Mouse (Mus musculus): ENCODE results near the gene Mt4. TPM values are rescaled to one million over a fixed set of nuclear protein-coding genes. Genes with fewer than 3 reads are reported as not detected.
A peak's percentile ranks its signal among the peaks of the same experiment; 100 is the strongest.

Mt4 gene
- polyA plus RNA-seq, 1 experiment from 2014 or later = not detected

- no peak for ATAC-seq (ENCODE audit: extremely low read depth, insufficient number of reproducible peaks, low FRiP score, low TSS enrichment)
- peak overlapping the region; percentile 97 for H3K4me2 ChIP-seq
- no peaks in the 10 kb centered on the region for H3K36me3 ChIP-seq
- H3K4me1 ChIP-seq = peaks cover 25% of the 10 kb centered on the region
- no peaks in the 10 kb centered on the region for H3K9me3 ChIP-seq
- WGBS = 38% methylated on average over 10 of the region's 10 CpGs
- H3K27me3 ChIP-seq (replicated peaks) = peaks cover 83% of the 10 kb centered on the region
- peak overlapping the region; percentile 59 for H3K4me3 ChIP-seq
- peak overlapping the region; percentile 77 for H3K9ac ChIP-seq
- no peak overlapping the region for H3K27ac ChIP-seq (replicated peaks)
Observed at GRCm38 (mm10) chr8:94171321-94171755, 34.3 kb downstream of the Mt4 start.

- H3K27ac ChIP-seq (replicated peaks) = peak within 1 kb of the TSS; percentile 32; the same call in 1 of the 2 replicates
- H3K9me3 ChIP-seq = no peaks in the 10 kb centered on the region
- H3K36me3 ChIP-seq = no peaks in the 10 kb centered on the region
- peak within 1 kb of the TSS; percentile 77 for H3K9ac ChIP-seq
- H3K4me2 ChIP-seq = peak within 1 kb of the TSS; percentile 97
- under 1% methylated on average over 56 of the region's 56 CpGs for WGBS
- H3K27me3 ChIP-seq (replicated peaks) = peaks cover 92% of the 10 kb centered on the region
- peak; percentile 76 for ATAC-seq (ENCODE audit: extremely low read depth, insufficient number of reproducible peaks, low FRiP score, low TSS enrichment)
- peak within 1 kb of the TSS; percentile 59 for H3K4me3 ChIP-seq
- H3K4me1 ChIP-seq = peaks cover 25% of the 10 kb centered on the region
Observed at GRCm38 (mm10) chr8:94172075-94172808, 35.2 kb downstream of the Mt4 start, which contains the start of gene Mt2. Mt2 (plus strand) TSS chr8:94172664.

DNA sequence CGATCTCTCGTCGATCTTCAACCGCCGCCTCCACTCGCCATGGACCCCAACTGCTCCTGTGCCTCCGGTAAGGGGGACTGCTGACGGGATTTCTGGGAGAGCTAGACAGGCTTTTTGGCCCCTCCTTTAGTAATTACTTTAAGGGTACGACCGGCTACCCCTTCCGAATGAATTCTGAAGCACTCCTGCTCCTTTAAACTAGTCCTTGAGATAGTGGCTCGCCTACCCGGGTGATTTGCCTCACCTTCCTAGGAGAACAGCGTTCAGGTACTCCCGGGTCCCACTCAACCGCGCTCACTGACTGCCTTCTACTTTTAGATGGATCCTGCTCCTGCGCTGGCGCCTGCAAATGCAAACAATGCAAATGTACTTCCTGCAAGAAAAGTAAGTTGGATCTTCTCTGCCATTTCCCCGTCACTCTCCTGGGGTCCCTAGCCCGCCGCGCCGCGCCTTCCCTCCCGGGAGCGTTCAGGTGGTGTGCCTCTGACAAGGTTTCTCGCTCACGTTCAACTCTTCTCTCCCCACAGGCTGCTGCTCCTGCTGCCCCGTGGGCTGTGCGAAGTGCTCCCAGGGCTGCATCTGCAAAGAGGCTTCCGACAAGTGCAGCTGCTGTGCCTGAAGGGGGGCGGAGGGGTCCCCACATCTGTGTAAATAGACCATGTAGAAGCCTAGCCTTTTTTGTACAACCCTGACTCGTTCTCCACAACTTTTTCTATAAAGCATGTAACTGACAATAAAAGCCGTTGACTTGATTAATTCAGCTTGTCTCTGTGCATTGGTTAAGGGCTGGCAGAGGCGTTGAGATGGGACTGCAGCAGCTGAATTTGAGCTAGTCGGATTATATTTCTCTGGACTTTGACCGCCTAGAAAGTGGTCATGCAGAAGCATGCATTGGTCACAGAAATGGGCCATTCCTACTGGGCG is 36.1 kb downstream of the Mt4 start:
- no peak for ATAC-seq (ENCODE audit: extremely low read depth, insufficient number of reproducible peaks, low FRiP score, low TSS enrichment)
- peaks cover 25% of the 10 kb centered on the region for H3K4me1 ChIP-seq
- H3K4me2 ChIP-seq = peak overlapping the region; percentile 97
- H3K36me3 ChIP-seq = no peaks in the 10 kb centered on the region
- no peak overlapping the region; the same call in 1 of the 2 replicates for H3K27ac ChIP-seq (replicated peaks)
- peak overlapping the region; percentile 77 for H3K9ac ChIP-seq
- peak overlapping the region; percentile 59 for H3K4me3 ChIP-seq
- no peaks in the 10 kb centered on the region for H3K9me3 ChIP-seq
- H3K27me3 ChIP-seq (replicated peaks) = peaks cover 96% of the 10 kb centered on the region
- 2% methylated on average over 39 of the region's 39 CpGs for WGBS

DNA sequence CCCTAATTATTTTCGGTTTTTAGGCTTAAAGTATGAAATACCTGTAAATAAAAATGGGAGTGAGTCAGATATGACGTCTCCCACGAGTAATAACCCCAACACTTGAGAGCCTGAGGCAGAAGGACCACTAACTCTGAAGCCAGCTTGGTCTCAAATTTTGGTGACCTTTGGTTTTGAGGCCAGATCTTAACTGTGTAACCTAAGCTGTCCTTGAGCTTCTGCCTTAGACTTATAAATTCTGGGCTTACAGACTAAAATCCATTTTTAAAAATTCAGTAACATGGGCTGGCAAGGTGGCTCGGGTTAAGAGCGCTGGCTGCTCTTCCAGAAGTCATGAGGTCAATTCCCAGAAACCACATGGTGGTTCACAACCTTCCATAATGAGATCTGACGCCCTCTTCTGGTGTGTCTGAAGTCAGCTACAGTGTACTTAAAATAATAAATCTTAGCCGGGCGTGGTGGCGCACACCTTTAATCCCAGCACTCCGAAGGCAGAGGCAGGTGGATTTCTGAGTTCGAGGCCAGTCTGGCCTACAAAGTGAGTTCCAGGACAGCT is 36.9 kb downstream of the Mt4 start:
- ATAC-seq (ENCODE audit: extremely low read depth, insufficient number of reproducible peaks, low FRiP score, low TSS enrichment) = no peak
- peak overlapping the region; percentile 59 for H3K4me3 ChIP-seq

DNA sequence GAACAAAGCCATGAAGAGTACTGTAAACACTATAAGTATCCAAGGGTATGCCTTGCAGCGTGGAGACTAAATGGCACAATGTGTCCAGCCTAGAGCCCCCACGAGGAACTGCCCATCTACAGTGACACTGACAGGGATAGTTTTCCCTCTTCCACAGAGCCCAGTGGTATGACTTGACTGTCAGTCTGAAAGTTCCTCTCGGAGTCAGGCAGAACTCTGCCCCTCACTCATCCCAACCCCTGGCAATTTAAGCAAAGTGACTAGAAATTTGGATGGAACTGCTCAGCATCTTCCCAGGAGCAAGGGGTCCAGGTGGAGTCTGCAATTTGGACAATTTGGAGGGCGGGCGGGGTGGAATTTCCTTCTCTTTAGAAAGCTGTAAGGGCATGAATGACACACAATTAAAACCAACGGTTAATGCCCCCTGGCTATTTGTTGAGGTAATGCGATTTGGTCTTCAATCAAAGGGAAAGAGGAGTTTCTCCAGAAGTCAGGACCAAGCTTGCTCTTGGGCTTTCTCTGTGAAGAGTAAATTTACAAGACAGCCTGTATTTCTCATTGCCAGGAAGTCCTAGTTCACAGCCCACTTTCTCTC is 37.7 kb downstream of the Mt4 start:
- no peaks in the 10 kb centered on the region for H3K9me3 ChIP-seq
- peaks cover 99% of the 10 kb centered on the region for H3K27me3 ChIP-seq (replicated peaks)
- no peaks in the 10 kb centered on the region for H3K36me3 ChIP-seq
- peaks cover 35% of the 10 kb centered on the region for H3K4me1 ChIP-seq
- H3K9ac ChIP-seq = no peak overlapping the region
- peak overlapping the region; percentile 97; the same call in 1 of the 2 replicates for H3K4me2 ChIP-seq
- 36% methylated on average over 7 of the region's 7 CpGs for WGBS
- H3K4me3 ChIP-seq = 0 out of 2 replicates have a peak overlapping the region, but pooled peaks have one; percentile 1
- no peak for ATAC-seq (ENCODE audit: extremely low read depth, insufficient number of reproducible peaks, low FRiP score, low TSS enrichment)
- H3K27ac ChIP-seq (replicated peaks) = no peak overlapping the region

More for the DNA sequence above, 36.9 kb downstream of the Mt4 start:
- Histone ChIP-seq H3K27ac (replicated peaks) (no peak overlapping the region), H3K4me2 (peak overlapping the region; percentile 97), H3K9me3 (no peaks in the 10 kb centered on the region), H3K27me3 (replicated peaks) (peaks cover 100% of the 10 kb centered on the region), H3K36me3 (no peaks in the 10 kb centered on the region), H3K4me1 (peaks cover 31% of the 10 kb centered on the region), H3K9ac (0 out of 2 replicates have a peak overlapping the region, but pooled peaks have one; percentile 2)
- WGBS = 44% methylated on average over 11 of the region's 11 CpGs

- 65% methylated on average over 7 of the region's 7 CpGs for WGBS
Observed at GRCm38 (mm10) chr8:94177716-94178390, 40.9 kb downstream of the Mt4 start.

DNA sequence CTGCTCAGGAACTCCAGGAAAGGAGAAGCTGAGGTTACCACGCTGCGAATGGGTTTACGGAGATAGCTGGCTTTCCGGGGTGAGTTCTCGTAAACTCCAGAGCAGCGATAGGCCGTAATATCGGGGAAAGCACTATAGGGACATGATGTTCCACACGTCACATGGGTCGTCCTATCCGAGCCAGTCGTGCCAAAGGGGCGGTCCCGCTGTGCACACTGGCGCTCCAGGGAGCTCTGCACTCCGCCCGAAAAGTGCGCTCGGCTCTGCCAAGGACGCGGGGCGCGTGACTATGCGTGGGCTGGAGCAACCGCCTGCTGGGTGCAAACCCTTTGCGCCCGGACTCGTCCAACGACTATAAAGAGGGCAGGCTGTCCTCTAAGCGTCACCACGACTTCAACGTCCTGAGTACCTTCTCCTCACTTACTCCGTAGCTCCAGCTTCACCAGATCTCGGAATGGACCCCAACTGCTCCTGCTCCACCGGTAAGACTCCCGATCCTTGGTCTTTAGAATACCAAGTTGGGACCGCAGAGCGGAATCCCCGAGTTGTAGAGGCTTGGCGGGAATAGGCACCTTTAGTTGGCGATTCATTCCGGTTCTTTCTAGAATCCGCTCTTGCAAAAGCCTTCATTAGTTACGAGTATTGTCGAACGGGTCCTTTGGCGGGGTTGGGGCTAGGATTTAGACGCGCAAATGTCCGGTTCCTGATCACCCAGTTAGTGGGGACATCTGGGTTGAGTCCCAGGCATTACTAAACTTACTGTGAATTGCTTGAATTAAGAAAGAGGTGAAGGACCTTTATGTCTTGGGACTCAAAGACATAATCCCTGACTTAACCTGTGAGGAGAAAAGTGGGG is 42.1 kb downstream of the Mt4 start, which contains the start of gene Mt1:
TSS of gene Mt1 (plus strand) at position 226 of the 856 bp plus-strand sequence.
- ATAC-seq (ENCODE audit: extremely low read depth, insufficient number of reproducible peaks, low FRiP score, low TSS enrichment) = peak; percentile 80
- Histone ChIP-seq H3K4me2 (peak within 1 kb of the TSS; percentile 87), H3K27ac (replicated peaks) (peak within 1 kb of the TSS; percentile 68), H3K9me3 (no peaks in the 10 kb centered on the region), H3K9ac (peak within 1 kb of the TSS; percentile 85), H3K4me3 (peak within 1 kb of the TSS; percentile 65), H3K36me3 (no peaks in the 10 kb centered on the region), H3K4me1 (peaks cover 34% of the 10 kb centered on the region), H3K27me3 (replicated peaks) (peaks cover 96% of the 10 kb centered on the region)
- under 1% methylated on average over 50 of the region's 50 CpGs for WGBS

More at GRCm38 (mm10) chr8:94177716-94178390, 40.9 kb downstream of the Mt4 start:
- no peak for ATAC-seq (ENCODE audit: extremely low read depth, insufficient number of reproducible peaks, low FRiP score, low TSS enrichment)
- Histone ChIP-seq H3K36me3 (no peaks in the 10 kb centered on the region), H3K27me3 (replicated peaks) (peaks cover 96% of the 10 kb centered on the region), H3K4me1 (peaks cover 31% of the 10 kb centered on the region), H3K4me3 (no peak overlapping the region), H3K9me3 (no peaks in the 10 kb centered on the region), H3K27ac (replicated peaks) (no peak overlapping the region), H3K4me2 (peak overlapping the region; percentile 87; the same call in 1 of the 2 replicates), H3K9ac (no peak overlapping the region)

DNA sequence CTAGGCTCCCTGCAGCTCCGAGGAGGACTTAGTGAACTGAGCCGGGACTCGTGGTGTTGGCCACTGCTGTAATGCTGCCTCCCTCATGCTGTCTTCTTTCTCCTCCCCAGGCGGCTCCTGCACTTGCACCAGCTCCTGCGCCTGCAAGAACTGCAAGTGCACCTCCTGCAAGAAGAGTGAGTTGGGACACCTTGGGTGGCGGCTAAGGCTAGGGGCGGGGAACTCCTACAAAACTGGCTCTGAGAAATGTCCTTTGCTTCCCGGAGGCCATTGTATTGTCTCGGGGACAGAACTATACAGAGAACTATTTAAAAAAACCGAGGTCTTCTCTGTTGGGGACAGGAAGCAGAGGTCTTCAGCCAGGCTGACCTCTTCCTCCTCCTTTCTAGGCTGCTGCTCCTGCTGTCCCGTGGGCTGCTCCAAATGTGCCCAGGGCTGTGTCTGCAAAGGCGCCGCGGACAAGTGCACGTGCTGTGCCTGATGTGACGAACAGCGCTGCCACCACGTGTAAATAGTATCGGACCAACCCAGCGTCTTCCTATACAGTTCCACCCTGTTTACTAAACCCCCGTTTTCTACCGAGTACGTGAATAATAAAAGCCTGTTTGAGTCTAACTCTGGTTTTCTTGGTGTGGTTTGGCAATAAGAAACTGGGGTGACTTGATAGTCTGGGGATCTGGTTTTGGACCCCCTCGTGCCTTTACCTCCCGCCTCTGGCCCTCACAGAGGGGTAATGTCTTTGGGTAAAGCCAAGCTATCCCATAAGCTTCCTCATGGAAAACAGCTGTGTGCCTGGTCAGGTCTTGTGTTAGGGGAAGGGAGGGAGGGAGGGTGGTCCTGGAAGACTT is 42.9 kb downstream of the Mt4 start:
- 7% methylated on average over 25 of the region's 25 CpGs for WGBS
- peak; percentile 30; the same call in 1 of the 2 replicates for ATAC-seq (ENCODE audit: extremely low read depth, insufficient number of reproducible peaks, low FRiP score, low TSS enrichment)
- peak overlapping the region; percentile 85 for H3K9ac ChIP-seq
- peak overlapping the region; percentile 65 for H3K4me3 ChIP-seq
- peaks cover 39% of the 10 kb centered on the region for H3K4me1 ChIP-seq
- peak overlapping the region; percentile 87 for H3K4me2 ChIP-seq
- peaks cover 96% of the 10 kb centered on the region for H3K27me3 ChIP-seq (replicated peaks)
- no peaks in the 10 kb centered on the region for H3K9me3 ChIP-seq
- peak overlapping the region; percentile 68 for H3K27ac ChIP-seq (replicated peaks)
- no peaks in the 10 kb centered on the region for H3K36me3 ChIP-seq

- no peaks in the 10 kb centered on the region for H3K36me3 ChIP-seq
- H3K27me3 ChIP-seq (replicated peaks) = peaks cover 96% of the 10 kb centered on the region
- peak overlapping the region; percentile 85; the same call in 1 of the 2 replicates for H3K9ac ChIP-seq
- peak overlapping the region; percentile 65 for H3K4me3 ChIP-seq
- WGBS = 70% methylated on average over 1 of the region's 1 CpGs
- ATAC-seq (ENCODE audit: extremely low read depth, insufficient number of reproducible peaks, low FRiP score, low TSS enrichment) = no peak
- H3K4me1 ChIP-seq = peaks cover 39% of the 10 kb centered on the region
- H3K9me3 ChIP-seq = no peaks in the 10 kb centered on the region
- H3K4me2 ChIP-seq = peak overlapping the region; percentile 87
- 0 out of 2 replicates have a peak overlapping the region, but pooled peaks have one; percentile 68 for H3K27ac ChIP-seq (replicated peaks)
Observed at GRCm38 (mm10) chr8:94180561-94180908, 43.5 kb downstream of the Mt4 start.

All from heart, embryonic 13.5 days (tissue).